Mouse (Mus musculus): ENCODE data around the gene Ldlrad3. TPM values are rescaled to one million over a fixed set of nuclear protein-coding genes. Genes with fewer than 3 reads are reported as not detected.

Gene Ldlrad3
- polyA plus RNA-seq, 1 experiment from 2014 or later, result 4.6 TPM

DNA sequence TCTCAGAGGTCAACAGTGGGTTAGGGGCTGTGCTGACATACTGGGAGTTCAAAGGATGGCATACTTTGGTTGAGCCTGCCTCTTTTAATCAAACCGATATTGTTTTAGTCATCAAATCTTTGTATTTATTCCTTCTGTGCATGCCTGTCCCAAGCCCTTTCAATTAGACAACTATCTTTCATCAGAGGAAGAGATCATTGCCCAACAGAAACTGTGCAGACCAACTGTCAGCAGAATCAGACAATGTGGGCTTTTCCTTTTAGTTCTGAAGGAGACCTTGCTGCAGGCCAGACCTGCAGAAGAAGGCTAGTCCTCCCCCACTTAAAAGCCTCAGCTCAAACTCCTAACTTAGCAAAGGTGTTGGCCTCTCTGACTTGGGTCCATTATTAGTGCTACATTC, 41.9 kb downstream of the Ldlrad3 start:
- H3K4me2 ChIP-seq (ENCODE audit: low read depth, low read length), result no peak overlapping the region
- 62% methylated on average over 1 of the region's 1 CpGs for WGBS (ENCODE audit: insufficient replicate concordance)
- no peaks in the 10 kb centered on the region for H3K27me3 ChIP-seq (ENCODE audit: insufficient read depth, low read length)
- TF ChIP-seq EP300 (IDR thresholded peaks at IDR 0.05; ENCODE audit: low read depth) (no peak), CTCF (IDR thresholded peaks at IDR 0.05; ENCODE audit: low read depth) (no peak)
- no peaks in the 10 kb centered on the region for H3K9me3 ChIP-seq (ENCODE audit: low read length)
- no peak for ATAC-seq
- H3K9ac ChIP-seq (replicated peaks), result no peak overlapping the region
- H3K4me3 ChIP-seq (ENCODE audit: low read depth, low read length), result no peak overlapping the region
- no peaks in the 10 kb centered on the region for H3K36me3 ChIP-seq (replicated peaks; ENCODE audit: insufficient read depth, low read length)
- H3K4me1 ChIP-seq (ENCODE audit: insufficient read depth), result peaks cover 19% of the 10 kb centered on the region
- no peak for DNase-seq
- H3K27ac ChIP-seq (ENCODE audit: low read depth), result no peak overlapping the region

DNA sequence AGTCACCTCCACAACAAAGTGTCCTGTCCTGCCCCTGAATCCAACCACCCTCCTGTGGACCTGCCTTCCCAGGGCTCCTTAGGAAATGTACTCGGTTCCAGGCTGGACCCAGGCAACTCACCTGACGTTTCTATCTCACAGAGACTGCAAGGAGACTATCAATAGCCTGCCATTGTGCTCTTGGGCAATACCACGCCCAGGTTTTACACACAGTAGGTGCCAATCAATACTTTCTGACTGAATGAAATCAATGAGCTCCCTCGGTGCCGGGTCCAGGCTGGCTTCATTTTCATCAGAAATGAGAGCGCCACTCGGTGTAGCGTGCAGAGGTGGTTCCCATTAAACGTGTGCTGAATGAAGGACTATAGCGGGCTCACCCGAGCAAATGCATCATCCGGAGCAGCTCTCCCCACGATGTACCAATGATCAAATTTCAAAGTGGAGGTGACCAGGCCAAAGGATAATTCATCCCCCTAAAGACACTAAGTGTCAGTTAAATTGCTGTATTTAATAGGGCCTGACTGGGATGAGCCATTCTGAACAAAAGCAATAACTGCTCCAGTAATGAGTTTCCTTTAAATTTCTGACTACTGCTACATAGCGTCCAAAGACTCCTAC, 43.4 kb downstream of the Ldlrad3 start:
- ATAC-seq (peak; percentile 76), DNase-seq (no peak)
- no peak overlapping the region for H3K4me2 ChIP-seq (ENCODE audit: low read depth, low read length)
- WGBS (ENCODE audit: insufficient replicate concordance), result 67% methylated on average over 14 of the region's 14 CpGs
- H3K36me3 ChIP-seq (replicated peaks; ENCODE audit: insufficient read depth, low read length), result no peaks in the 10 kb centered on the region
- H3K4me3 ChIP-seq (ENCODE audit: low read depth, low read length), result no peak overlapping the region
- H3K27me3 ChIP-seq (ENCODE audit: insufficient read depth, low read length), result no peaks in the 10 kb centered on the region
- H3K9me3 ChIP-seq (ENCODE audit: low read length), result no peaks in the 10 kb centered on the region
- no peak overlapping the region for H3K27ac ChIP-seq (ENCODE audit: low read depth)
- H3K4me1 ChIP-seq (ENCODE audit: insufficient read depth), result peaks cover 21% of the 10 kb centered on the region
- TF ChIP-seq CTCF (IDR thresholded peaks at IDR 0.05; ENCODE audit: low read depth), result no peak
- TF ChIP-seq EP300 (IDR thresholded peaks at IDR 0.05; ENCODE audit: low read depth), result no peak
- no peak overlapping the region for H3K9ac ChIP-seq (replicated peaks)

DNA sequence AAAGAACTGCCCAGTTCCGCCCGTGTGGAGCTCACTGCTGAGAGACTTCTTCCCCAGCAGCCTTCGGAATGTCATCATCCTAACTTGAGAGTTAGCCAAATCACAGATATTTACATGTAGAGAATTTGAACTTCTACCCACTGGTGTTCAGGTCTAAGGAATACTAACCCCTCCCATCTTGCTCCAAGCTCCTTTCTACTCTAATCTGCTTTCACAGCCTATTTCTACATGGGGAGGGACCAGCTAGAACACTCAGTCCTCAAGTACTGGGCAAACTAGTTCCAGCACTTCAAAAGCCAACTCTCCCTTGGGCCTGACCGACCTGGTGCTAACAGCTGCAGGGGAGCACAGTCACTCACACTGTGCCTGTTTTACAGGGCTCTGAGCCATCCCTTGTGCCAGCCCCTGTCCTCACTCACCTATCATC, 44.0 kb downstream of the Ldlrad3 start:
- Histone ChIP-seq H3K4me1 (ENCODE audit: insufficient read depth) (peaks cover 20% of the 10 kb centered on the region), H3K27me3 (ENCODE audit: insufficient read depth, low read length) (no peaks in the 10 kb centered on the region), H3K9ac (replicated peaks) (no peak overlapping the region), H3K4me2 (ENCODE audit: low read depth, low read length) (no peak overlapping the region), H3K9me3 (ENCODE audit: low read length) (no peaks in the 10 kb centered on the region), H3K36me3 (replicated peaks; ENCODE audit: insufficient read depth, low read length) (no peaks in the 10 kb centered on the region), H3K4me3 (ENCODE audit: low read depth, low read length) (no peak overlapping the region), H3K27ac (ENCODE audit: low read depth) (no peak overlapping the region)
- 68% methylated on average over 4 of the region's 4 CpGs for WGBS (ENCODE audit: insufficient replicate concordance)
- no peak for TF ChIP-seq CTCF (IDR thresholded peaks at IDR 0.05; ENCODE audit: low read depth)
- ATAC-seq (peak; percentile 25; the same call in 1 of the 2 replicates), DNase-seq (no peak)

DNA sequence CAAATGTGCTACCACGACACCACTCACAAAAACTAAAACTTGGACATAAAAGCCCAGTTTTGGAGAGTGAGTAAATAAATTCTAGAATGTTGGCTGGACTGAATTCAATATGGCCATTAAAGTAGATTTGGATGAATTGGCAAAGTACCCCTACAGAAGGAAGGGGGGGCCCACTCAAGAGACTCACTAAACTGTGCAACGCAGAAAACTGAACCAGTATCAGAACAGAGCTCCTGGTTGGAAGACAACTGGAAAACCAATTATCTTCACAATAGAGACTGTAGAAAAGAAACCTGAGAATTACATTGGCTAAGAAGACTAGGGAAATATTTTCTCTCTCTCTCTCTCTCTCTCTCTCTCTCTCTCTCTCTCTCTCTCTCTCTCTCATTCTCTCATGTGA, 45.0 kb downstream of the Ldlrad3 start:
- DNase-seq, result no peak
- Histone ChIP-seq H3K4me3 (ENCODE audit: low read depth, low read length) (no peak overlapping the region), H3K9me3 (ENCODE audit: low read length) (no peaks in the 10 kb centered on the region), H3K9ac (replicated peaks) (no peak overlapping the region), H3K4me1 (ENCODE audit: insufficient read depth) (peaks cover 17% of the 10 kb centered on the region), H3K4me2 (ENCODE audit: low read depth, low read length) (no peak overlapping the region), H3K27me3 (ENCODE audit: insufficient read depth, low read length) (no peaks in the 10 kb centered on the region), H3K27ac (ENCODE audit: low read depth) (no peak overlapping the region), H3K36me3 (replicated peaks; ENCODE audit: insufficient read depth, low read length) (no peaks in the 10 kb centered on the region)
- ATAC-seq, result no peak
- TF ChIP-seq EP300 (IDR thresholded peaks at IDR 0.05; ENCODE audit: low read depth) (no peak), CTCF (IDR thresholded peaks at IDR 0.05; ENCODE audit: low read depth) (no peak)
- 86% methylated on average over 2 of the region's 2 CpGs for WGBS (ENCODE audit: insufficient replicate concordance)

DNA sequence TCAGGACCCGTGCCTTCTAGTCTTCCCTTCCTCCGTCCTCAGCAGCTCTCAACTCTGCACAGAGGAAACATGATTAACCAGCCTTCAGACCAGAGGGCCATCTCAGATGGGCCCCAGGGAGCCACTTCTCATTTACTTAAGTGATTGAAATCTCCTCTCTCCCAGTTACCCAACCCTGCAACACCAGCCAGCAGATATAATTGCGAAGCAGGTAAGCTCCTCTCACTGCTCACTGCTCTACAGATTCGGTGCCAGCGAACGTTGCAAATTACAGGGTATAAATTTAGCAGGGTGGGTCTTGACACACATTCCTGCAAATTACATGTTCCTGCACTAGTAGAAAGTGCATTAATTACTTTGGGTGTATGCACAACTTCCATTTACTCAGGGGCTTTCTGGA, 48.3 kb downstream of the Ldlrad3 start:
- Histone ChIP-seq H3K4me2 (ENCODE audit: low read depth, low read length) (no peak overlapping the region), H3K27me3 (ENCODE audit: insufficient read depth, low read length) (no peaks in the 10 kb centered on the region), H3K4me1 (ENCODE audit: insufficient read depth) (peaks cover 23% of the 10 kb centered on the region), H3K4me3 (ENCODE audit: low read depth, low read length) (no peak overlapping the region), H3K27ac (ENCODE audit: low read depth) (no peak overlapping the region), H3K9ac (replicated peaks) (no peak overlapping the region), H3K36me3 (replicated peaks; ENCODE audit: insufficient read depth, low read length) (no peaks in the 10 kb centered on the region), H3K9me3 (ENCODE audit: low read length) (no peaks in the 10 kb centered on the region)
- TF ChIP-seq CTCF (IDR thresholded peaks at IDR 0.05; ENCODE audit: low read depth) (no peak), EP300 (IDR thresholded peaks at IDR 0.05; ENCODE audit: low read depth) (no peak)
- DNase-seq (no peak), ATAC-seq (no peak)
- WGBS (ENCODE audit: insufficient replicate concordance), result 51% methylated on average over 6 of the region's 6 CpGs

DNA sequence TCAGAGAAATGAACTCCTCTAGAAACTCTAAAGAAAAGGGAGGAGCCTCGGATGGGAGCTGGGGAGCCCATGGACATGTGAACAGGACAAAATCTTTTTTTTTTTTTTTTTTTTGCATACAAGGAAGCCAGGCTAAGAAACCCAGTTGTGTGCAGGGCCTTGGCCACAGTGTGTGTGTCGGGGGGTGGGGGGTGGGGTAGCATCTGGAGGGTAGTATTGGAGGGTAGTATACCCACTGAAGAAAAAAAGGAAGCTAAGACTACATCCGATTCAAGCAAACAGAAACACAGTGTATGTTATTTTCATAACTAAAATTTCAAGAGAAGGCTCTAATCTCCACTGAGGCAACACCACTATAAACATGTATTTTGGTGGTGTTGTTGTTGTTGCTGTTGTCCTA, 50.0 kb downstream of the Ldlrad3 start:
- H3K4me1 ChIP-seq (ENCODE audit: insufficient read depth), result peaks cover 26% of the 10 kb centered on the region
- no peaks in the 10 kb centered on the region for H3K27me3 ChIP-seq (ENCODE audit: insufficient read depth, low read length)
- no peaks in the 10 kb centered on the region for H3K36me3 ChIP-seq (replicated peaks; ENCODE audit: insufficient read depth, low read length)
- H3K27ac ChIP-seq (ENCODE audit: low read depth), result no peak overlapping the region
- WGBS (ENCODE audit: insufficient replicate concordance), result 32% methylated on average over 3 of the region's 3 CpGs
- no peak overlapping the region for H3K9ac ChIP-seq (replicated peaks)
- TF ChIP-seq CTCF (IDR thresholded peaks at IDR 0.05; ENCODE audit: low read depth) (no peak), EP300 (IDR thresholded peaks at IDR 0.05; ENCODE audit: low read depth) (no peak)
- ATAC-seq (no peak), DNase-seq (no peak)
- H3K4me3 ChIP-seq (ENCODE audit: low read depth, low read length), result no peak overlapping the region
- H3K4me2 ChIP-seq (ENCODE audit: low read depth, low read length), result no peak overlapping the region
- H3K9me3 ChIP-seq (ENCODE audit: low read length), result no peaks in the 10 kb centered on the region

Data from liver, postnatal 0 days (tissue).